Mouse (Mus musculus) urinary bladder, postnatal 14 days (tissue): ENCODE measurements around the gene Ckap2l.

Experiments used
- DNase-seq: peaks from one replicate; pipeline ENCODE4 v3.0.0; 2021; ENCODE audit warnings: low spot score

The Ckap2l gene

GRCm38 (mm10) chr2:129263073-129263472 is 33.9 kb downstream of the Ckap2l start:
- DNase-seq, result no peak

DNA sequence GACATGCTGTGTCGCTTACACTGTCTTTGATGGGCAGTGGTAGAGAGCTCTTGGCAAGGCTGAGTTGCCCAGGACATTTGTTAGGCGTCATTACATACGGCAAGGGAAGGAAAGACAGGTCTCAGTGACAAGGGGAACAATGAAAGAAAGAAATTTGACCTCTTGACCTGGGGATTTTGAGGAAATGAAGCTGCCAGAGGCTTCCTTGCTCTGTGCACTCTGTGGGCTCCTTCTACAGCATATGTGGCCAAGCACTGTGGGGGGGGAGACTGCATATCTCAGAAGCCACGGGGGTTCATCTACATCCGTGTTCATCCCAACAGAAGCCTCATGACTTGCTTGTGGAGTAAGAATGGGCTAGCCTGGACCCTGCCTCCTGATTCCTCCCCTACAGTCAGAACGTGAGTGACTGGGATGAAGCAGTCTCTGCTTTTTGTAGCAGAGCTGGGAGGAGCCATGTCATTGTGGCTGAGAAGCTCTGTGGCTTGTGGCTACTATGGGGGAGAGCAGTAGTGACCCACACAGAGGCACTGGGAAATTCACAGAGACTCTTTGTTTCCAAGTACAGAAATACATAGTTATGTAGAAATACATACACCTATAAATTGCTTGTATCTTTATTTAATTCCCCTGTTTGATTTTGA is 35.7 kb downstream of the Ckap2l start:
- no peak for DNase-seq

DNA sequence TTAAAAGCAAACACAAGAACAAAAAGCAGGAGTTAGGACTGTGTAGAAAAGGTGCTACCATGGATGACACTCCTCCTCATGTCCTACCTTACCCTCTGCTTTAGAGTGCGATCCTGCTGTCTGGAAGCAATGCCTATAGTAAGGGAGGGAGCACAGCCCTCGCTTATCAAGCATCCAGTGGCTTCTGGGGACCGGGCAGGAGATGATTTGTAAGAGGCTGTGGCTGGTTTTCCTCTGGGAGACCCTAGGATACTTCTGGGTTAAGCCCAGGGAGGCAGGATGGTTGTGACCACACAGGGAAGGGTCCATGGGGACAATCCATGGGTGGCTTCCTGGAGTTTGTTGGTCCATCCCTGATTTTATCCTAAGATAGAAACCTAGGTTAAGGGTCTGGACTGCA is 36.4 kb downstream of the Ckap2l start:
- DNase-seq, result no peak

GRCm38 (mm10) chr2:129258475-129259211 is 38.4 kb downstream of the Ckap2l start:
- DNase-seq, result peak; percentile 63

- no peak for DNase-seq
These were observed 39.0 kb downstream of the Ckap2l start for GRCm38 (mm10) chr2:129258056-129258455.

- no peak for DNase-seq
These were observed 41.0 kb downstream of the Ckap2l start for GRCm38 (mm10) chr2:129256006-129256405.

DNA sequence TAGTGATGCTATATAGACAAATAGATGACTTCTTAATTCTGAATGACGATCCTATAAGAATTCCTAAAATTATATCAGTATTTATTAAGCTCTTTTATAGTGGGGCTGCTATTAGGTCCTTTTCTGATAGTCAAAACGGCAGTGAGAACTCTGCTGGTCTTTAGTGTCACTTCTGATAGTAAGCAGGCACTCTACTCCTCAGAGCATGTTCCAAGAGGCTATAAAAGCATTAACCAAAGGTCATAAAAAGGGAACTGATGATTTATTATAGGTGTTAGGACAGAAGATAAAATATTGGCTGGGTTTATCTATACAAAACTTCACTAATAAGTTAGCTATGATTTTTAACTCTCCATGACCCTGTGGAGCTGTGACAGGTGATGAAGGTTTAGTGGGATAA is 42.9 kb downstream of the Ckap2l start:
- no peak for DNase-seq

GRCm38 (mm10) chr2:129253631-129253970 is 43.4 kb downstream of the Ckap2l start:
- DNase-seq, result no peak

GRCm38 (mm10) chr2:129252836-129253630 is 44.0 kb downstream of the Ckap2l start:
- no peak for DNase-seq

DNA sequence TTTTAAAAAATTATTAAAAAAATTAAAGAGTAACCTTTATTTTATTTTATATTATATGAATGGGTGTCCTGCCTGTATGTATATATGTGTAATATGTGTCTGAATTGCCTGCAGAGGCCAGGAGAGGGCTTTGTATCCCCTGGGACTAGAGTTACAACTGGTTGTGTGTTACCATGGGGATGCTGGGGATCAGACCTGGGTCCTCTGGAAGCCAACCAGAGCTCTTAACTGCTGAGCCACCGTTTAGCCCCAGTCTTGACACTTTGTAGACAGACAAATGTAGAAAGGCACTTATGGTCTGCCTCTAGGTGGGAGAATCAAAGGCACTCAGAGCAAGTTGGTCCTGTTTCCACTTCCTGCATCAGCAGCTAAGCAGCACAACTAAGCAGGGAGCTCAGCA is 47.7 kb downstream of the Ckap2l start:
- DNase-seq, result no peak

- DNase-seq, result no peak
These were observed 49.3 kb downstream of the Ckap2l start for GRCm38 (mm10) chr2:129247707-129248121.

DNA sequence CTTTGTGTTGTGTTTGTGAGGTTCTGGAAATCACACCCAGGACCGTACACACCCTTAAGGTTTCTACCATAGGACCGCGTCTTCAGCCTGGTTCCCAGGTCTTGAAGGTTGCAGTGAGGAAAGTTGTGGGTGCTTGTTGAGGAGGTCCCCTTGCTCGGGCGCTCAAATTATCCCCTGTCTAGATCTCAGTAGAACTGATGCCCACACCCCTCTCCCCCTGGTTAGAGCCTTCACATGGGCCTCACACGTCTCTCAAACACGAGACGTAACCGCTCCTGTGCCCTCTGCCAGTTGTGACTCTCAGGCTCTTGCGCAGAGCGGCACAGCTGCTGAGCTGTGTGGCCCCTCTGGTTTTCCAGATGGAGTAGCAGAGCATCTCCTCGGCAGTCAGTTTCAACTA is 50.1 kb downstream of the Ckap2l start:
- no peak for DNase-seq

GRCm38 (mm10) chr2:129246436-129246835 is 50.6 kb downstream of the Ckap2l start:
- no peak for DNase-seq

- peak; percentile 22 for DNase-seq
These were observed 51.4 kb downstream of the Ckap2l start for GRCm38 (mm10) chr2:129245618-129246017.

DNA sequence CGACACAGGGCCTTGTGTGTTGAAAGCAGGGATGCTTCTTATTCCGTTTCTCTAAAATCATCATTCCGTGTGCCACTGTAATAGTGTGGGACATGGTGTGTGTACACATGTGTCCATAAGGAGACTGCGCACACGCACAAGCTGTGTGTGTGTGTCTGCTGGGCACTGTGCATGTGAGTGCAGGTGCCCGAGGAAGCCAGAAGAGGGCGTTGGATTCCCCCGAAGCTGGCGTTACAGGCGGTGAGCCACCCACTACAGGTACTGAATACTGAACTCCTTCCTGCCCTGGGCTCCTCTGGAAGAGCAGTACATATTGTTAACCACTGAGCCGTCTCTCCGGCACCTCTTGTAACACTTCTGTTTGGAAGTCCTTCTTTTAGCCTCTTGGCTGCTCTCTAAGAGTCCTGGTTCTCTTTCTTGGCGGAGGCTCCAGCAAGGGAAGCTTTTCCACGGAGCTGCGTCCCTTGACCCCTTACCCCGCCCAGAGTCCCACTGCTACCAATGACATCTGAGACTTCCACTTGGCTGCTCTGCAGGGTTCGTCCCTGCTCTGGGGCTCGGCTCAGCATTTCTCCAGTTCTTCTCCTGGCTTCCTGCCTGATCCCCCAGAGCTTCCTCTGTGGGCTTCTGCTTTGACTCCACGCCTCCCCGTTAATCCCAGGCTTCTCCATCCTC is 52.4 kb downstream of the Ckap2l start:
- no peak for DNase-seq

- no peak for DNase-seq
These were observed 53.2 kb downstream of the Ckap2l start for GRCm38 (mm10) chr2:129243786-129244185.

DNA sequence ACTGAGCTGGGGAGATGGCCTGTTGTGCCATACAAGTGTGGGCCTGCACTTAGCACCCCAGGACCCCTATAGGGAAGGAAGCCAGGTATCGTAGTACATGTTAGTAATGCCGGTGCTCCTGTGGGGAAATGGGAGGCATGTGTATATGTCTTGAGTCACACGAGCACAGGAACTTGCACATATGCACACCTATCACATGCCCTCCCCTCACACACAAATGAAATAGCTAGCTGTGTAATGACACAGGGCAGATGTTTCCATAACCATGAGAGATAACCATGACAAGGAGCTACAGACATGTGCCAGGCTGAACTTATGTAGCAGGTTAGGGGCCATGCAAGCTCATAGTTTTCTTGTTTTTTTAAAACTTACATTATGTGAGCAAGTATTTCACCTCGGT is 54.0 kb downstream of the Ckap2l start:
- no peak for DNase-seq

- no peak for DNase-seq
These were observed 54.9 kb downstream of the Ckap2l start for GRCm38 (mm10) chr2:129241845-129242833.

DNA sequence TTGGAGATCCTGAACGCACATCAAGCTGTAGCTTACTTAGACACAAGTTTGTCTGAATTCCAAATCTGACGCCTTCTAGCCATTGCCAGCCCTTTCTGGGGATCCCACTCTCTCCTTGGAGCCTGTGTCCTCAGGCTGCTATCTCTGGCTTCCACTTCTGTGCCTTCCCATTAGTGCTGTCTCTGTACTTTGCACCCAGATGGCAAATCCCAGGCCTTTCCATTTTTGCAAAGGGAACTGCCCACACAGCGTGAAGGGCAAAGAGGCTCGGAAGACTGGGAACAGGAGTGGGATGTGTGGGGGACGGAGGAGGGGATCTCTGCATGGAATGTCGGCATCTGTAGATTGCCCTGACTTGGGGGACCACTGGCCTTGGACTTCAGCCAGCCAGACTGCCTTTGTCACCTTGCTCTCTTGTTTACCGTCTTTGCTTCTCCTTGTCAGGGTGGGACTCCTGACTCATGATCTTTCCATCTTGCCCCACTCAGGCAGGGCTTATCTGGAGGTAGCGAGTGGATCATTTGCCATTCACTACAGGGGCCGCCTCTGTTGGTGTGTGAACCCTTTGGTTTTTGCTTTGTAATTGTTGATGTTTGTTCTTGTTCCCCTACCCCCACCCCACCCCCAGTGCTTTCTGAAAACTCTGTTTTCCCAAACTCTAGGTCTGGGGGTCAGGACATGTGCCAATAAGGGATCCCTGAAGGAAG is 56.1 kb downstream of the Ckap2l start:
- no peak for DNase-seq

DNA sequence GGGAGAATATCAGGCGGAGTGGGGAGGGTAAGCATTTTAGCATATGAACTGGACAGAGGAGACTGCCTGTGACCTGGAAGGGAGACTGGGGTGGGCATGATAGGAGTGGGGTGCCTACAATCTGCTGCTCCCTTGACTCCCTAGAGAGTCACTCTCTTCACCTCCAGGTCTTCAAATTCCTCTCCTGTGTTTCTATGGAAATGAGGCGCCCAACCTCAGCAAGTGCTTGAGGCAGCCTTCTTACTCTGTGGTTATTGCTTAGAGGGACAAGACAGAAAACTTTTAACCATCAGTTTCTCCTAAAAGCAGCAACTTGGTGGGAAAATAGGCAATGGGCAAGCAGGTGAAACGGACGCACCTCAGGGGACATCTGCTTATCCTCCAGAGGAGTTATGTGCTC is 60.5 kb downstream of the Ckap2l start:
- DNase-seq, result no peak

GRCm38 (mm10) chr2:129234731-129235130 is 62.3 kb downstream of the Ckap2l start:
- DNase-seq, result no peak
